Mouse (Mus musculus) retina, embryonic 14.5 days (tissue): Measurements from ENCODE around the gene Klhl5.

Source experiments
- DNase-seq: peaks from one replicate; pipeline ENCODE4 v3.0.0-alpha.2; 2015; ENCODE audit warnings: low spot score

Klhl5 gene

DNA sequence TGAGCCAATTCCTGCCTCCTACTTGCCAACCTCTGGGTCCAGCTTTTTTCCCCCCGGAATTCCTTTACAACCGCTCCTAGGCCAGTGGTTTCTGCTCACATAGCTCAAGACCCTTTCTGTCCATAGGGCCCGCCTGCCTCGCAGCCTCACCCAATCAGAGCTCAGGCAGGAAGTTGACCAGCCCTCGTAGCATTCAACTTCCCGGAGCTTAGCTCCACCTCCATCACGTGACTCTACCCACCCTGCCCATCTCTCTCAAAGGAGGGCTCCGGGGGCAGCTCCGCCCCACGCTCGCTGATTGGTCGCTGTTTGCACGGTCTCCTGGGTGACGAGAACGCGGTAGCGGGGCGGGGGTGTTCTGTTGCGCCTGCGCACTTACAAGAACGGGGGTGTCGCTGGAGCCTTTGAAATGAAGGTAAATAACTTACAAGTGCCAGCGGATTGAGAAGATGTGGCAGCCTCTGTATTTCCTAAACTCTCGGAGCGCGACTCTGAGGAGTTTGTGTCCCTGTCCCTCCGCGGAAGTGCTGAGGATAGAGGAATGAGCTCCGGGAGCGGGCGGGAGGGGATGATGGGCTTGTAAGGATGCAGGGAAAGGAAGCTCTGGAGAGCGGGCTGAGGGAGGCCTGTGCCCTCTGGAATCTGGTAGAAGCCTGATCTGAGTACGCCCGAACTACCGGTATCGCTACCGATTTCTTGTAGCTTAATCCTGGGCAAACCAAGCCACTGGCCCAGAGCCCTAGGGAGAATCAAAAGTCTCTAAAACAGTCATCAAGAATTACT, 92.2 kb downstream of the Klhl5 start, which contains the start of gene Wdr19:
Gene Wdr19 (plus strand): TSS at position 351 of the 783 bp plus-strand sequence.
- peak; percentile 98 for DNase-seq

DNA sequence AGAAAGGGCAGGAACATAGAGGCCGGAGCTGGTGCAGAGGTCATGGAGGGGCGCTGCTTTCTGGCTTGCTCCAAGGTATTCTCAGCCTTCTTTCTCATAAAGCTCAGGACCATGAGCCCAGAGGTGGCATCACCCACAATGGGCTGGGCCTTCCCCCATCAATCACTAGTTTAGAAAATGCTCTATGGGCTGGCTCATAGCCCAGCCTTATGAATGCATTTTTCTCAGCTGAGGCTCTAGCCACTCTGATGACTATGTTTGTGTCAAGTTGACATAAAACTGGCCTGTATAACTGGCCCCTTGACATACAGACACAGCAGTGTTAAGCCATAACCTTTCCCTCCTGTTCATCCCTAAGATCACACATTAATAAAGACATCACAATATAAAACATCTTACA, 97.4 kb downstream of the Klhl5 start:
- no peak for DNase-seq

DNA sequence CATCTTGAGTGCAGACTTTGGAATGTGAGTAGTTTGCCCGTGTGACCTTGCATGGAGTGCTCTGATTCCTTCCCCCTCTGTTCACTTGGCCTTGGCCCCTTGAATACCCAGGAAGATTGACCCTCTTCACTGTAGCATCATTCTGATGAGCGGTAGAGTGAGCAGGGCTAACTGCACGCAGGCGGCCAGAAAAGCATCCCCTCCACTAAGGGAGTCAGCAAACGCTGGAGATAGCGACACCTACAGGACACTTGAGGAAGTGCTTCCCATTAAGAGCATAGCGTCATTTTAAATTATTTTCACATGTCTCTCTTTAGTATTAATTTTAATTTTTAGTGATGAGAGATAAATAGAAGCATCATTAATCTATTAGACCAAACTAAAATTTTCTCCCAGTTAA, 106.0 kb downstream of the Klhl5 start:
- DNase-seq: peak; percentile 83
